Mouse (Mus musculus): ENCODE data around the gene Arid5b. TPM values are rescaled to one million over a fixed set of nuclear protein-coding genes. Genes with fewer than 3 reads are reported as not detected.

Gene Arid5b
- polyA plus RNA-seq, 1 experiment = 8.6 TPM

GRCm38 (mm10) chr10:68124985-68125384 lies 153.6 kb downstream of the Arid5b start:
- H3K4me3 ChIP-seq (ENCODE audit: insufficient read depth, low read depth, low read length) = no peak overlapping the region
- WGBS = 82% methylated on average over 2 of the region's 2 CpGs
- no peaks in the 10 kb centered on the region for H3K27me3 ChIP-seq (replicated peaks; ENCODE audit: control insufficient read depth, insufficient read depth, low read length)
- DNase-seq = no peak
- peaks cover 13% of the 10 kb centered on the region for H3K36me3 ChIP-seq (ENCODE audit: control insufficient read depth, insufficient read depth, low read length)
- TF ChIP-seq POLR2A (IDR thresholded peaks at IDR 0.05; ENCODE audit: low read depth, low read length) (no peak), CTCF (conservative IDR thresholded peaks at IDR 0.05; ENCODE audit: insufficient read depth, insufficient read length, low read depth, low read length) (no peak)
- peaks cover 6% of the 10 kb centered on the region; the same call in 1 of the 2 replicates for H3K4me1 ChIP-seq (ENCODE audit: control insufficient read depth, insufficient read depth, low read length)
- H3K27ac ChIP-seq (ENCODE audit: insufficient read depth, low read depth, low read length) = no peak overlapping the region

- 96% methylated on average over 4 of the region's 4 CpGs for whole genome bisulfite sequencing
- Histone ChIP-seq H3K36me3 (ENCODE audit: control insufficient read depth, insufficient read depth, low read length) (peaks cover 11% of the 10 kb centered on the region), H3K4me3 (ENCODE audit: insufficient read depth, low read depth, low read length) (no peak overlapping the region), H3K27ac (ENCODE audit: insufficient read depth, low read depth, low read length) (no peak overlapping the region), H3K27me3 (replicated peaks; ENCODE audit: control insufficient read depth, insufficient read depth, low read length) (no peaks in the 10 kb centered on the region), H3K4me1 (ENCODE audit: control insufficient read depth, insufficient read depth, low read length) (peaks cover 6% of the 10 kb centered on the region; the same call in 1 of the 2 replicates)
- DNase-seq = no peak
- TF ChIP-seq CTCF (conservative IDR thresholded peaks at IDR 0.05; ENCODE audit: insufficient read depth, insufficient read length, low read depth, low read length) (no peak), POLR2A (IDR thresholded peaks at IDR 0.05; ENCODE audit: low read depth, low read length) (no peak)
Measured at GRCm38 (mm10) chr10:68123446-68123845, 155.1 kb downstream of the Arid5b start.

- Histone ChIP-seq H3K4me1 (ENCODE audit: control insufficient read depth, insufficient read depth, low read length) (peaks cover 5% of the 10 kb centered on the region; the same call in 1 of the 2 replicates), H3K36me3 (ENCODE audit: control insufficient read depth, insufficient read depth, low read length) (peaks cover 10% of the 10 kb centered on the region), H3K27ac (ENCODE audit: insufficient read depth, low read depth, low read length) (no peak overlapping the region), H3K27me3 (replicated peaks; ENCODE audit: control insufficient read depth, insufficient read depth, low read length) (no peaks in the 10 kb centered on the region), H3K4me3 (ENCODE audit: insufficient read depth, low read depth, low read length) (no peak overlapping the region)
- no peak for DNase-seq
- no peak for TF ChIP-seq CTCF (conservative IDR thresholded peaks at IDR 0.05; ENCODE audit: insufficient read depth, insufficient read length, low read depth, low read length)
- no peak for TF ChIP-seq POLR2A (IDR thresholded peaks at IDR 0.05; ENCODE audit: low read depth, low read length)
- 70% methylated on average over 4 of the region's 4 CpGs for WGBS
Measured at GRCm38 (mm10) chr10:68121960-68122359, 156.6 kb downstream of the Arid5b start.

GRCm38 (mm10) chr10:68121251-68121650 lies 157.3 kb downstream of the Arid5b start:
- Histone ChIP-seq H3K27ac (ENCODE audit: insufficient read depth, low read depth, low read length) (no peak overlapping the region), H3K27me3 (replicated peaks; ENCODE audit: control insufficient read depth, insufficient read depth, low read length) (no peaks in the 10 kb centered on the region), H3K36me3 (ENCODE audit: control insufficient read depth, insufficient read depth, low read length) (peaks cover 10% of the 10 kb centered on the region), H3K4me1 (ENCODE audit: control insufficient read depth, insufficient read depth, low read length) (0 out of 2 replicates have a peak, but pooled peaks cover under 1% of the 10 kb centered on the region), H3K4me3 (ENCODE audit: insufficient read depth, low read depth, low read length) (no peak overlapping the region)
- no peak for DNase-seq
- TF ChIP-seq CTCF (conservative IDR thresholded peaks at IDR 0.05; ENCODE audit: insufficient read depth, insufficient read length, low read depth, low read length) = no peak
- WGBS = 81% methylated on average over 2 of the region's 2 CpGs

GRCm38 (mm10) chr10:68120011-68120410 lies 158.5 kb downstream of the Arid5b start:
- H3K27ac ChIP-seq (ENCODE audit: insufficient read depth, low read depth, low read length) = no peak overlapping the region
- 83% methylated on average over 4 of the region's 4 CpGs for WGBS
- TF ChIP-seq CTCF (conservative IDR thresholded peaks at IDR 0.05; ENCODE audit: insufficient read depth, insufficient read length, low read depth, low read length) (no peak), POLR2A (IDR thresholded peaks at IDR 0.05; ENCODE audit: low read depth, low read length) (no peak)

GRCm38 (mm10) chr10:68119285-68119684 lies 159.3 kb downstream of the Arid5b start:
- WGBS = 58% methylated on average over 6 of the region's 6 CpGs
- no peaks in the 10 kb centered on the region for H3K27me3 ChIP-seq (replicated peaks; ENCODE audit: control insufficient read depth, insufficient read depth, low read length)
- peaks cover 4% of the 10 kb centered on the region for H3K36me3 ChIP-seq (ENCODE audit: control insufficient read depth, insufficient read depth, low read length)
- H3K4me1 ChIP-seq (ENCODE audit: control insufficient read depth, insufficient read depth, low read length) = no peaks in the 10 kb centered on the region
- H3K4me3 ChIP-seq (ENCODE audit: insufficient read depth, low read depth, low read length) = no peak overlapping the region
- H3K27ac ChIP-seq (ENCODE audit: insufficient read depth, low read depth, low read length) = no peak overlapping the region
- no peak for DNase-seq
- TF ChIP-seq POLR2A (IDR thresholded peaks at IDR 0.05; ENCODE audit: low read depth, low read length) (no peak), CTCF (conservative IDR thresholded peaks at IDR 0.05; ENCODE audit: insufficient read depth, insufficient read length, low read depth, low read length) (no peak)

More at GRCm38 (mm10) chr10:68120011-68120410, 158.5 kb downstream of the Arid5b start:
- H3K4me3 ChIP-seq (ENCODE audit: insufficient read depth, low read depth, low read length) = no peak overlapping the region
- H3K36me3 ChIP-seq (ENCODE audit: control insufficient read depth, insufficient read depth, low read length) = peaks cover 5% of the 10 kb centered on the region
- no peak for DNase-seq
- H3K4me1 ChIP-seq (ENCODE audit: control insufficient read depth, insufficient read depth, low read length) = no peaks in the 10 kb centered on the region
- H3K27me3 ChIP-seq (replicated peaks; ENCODE audit: control insufficient read depth, insufficient read depth, low read length) = no peaks in the 10 kb centered on the region

GRCm38 (mm10) chr10:68114955-68115354 lies 163.6 kb downstream of the Arid5b start:
- TF ChIP-seq CTCF (conservative IDR thresholded peaks at IDR 0.05; ENCODE audit: insufficient read depth, insufficient read length, low read depth, low read length) (no peak), POLR2A (IDR thresholded peaks at IDR 0.05; ENCODE audit: low read depth, low read length) (no peak)
- DNase-seq = no peak
- Histone ChIP-seq H3K36me3 (ENCODE audit: control insufficient read depth, insufficient read depth, low read length) (peaks cover 2% of the 10 kb centered on the region), H3K27me3 (replicated peaks; ENCODE audit: control insufficient read depth, insufficient read depth, low read length) (no peaks in the 10 kb centered on the region), H3K4me1 (ENCODE audit: control insufficient read depth, insufficient read depth, low read length) (no peaks in the 10 kb centered on the region), H3K4me3 (ENCODE audit: insufficient read depth, low read depth, low read length) (no peak overlapping the region), H3K27ac (ENCODE audit: insufficient read depth, low read depth, low read length) (no peak overlapping the region)
- WGBS = 93% methylated on average over 3 of the region's 3 CpGs

All from kidney, adult 2 months (tissue).